Mouse (Mus musculus) lung, embryonic 14.5 days (tissue): ENCODE data around the gene Mdm2. TPM values are rescaled to one million over a fixed set of nuclear protein-coding genes. Genes with fewer than 3 reads are reported as not detected.

Source experiments
- ATAC-seq: fragments of 200-750 bp; cut with Nextera tagmentation; 2 replicates; pipeline ENCODE4 v1.8.0; 2017; ENCODE audit warnings: mild to moderate bottlenecking, moderate TSS enrichment, moderate library complexity; ENCODE audit not compliant: insufficient read depth
- DNase-seq: peaks from one replicate; pipeline ENCODE4 v3.0.0-alpha.2; 2015
- H3K27ac ChIP-seq: fragments of 300-500 bp; sonication (generic); 2 replicates; pipeline ENCODE4 v1.5.1; 2014; ENCODE audit warnings: low read depth, mild to moderate bottlenecking, moderate library complexity
- H3K27me3 ChIP-seq: fragments of 300-500 bp; sonication (generic); 2 replicates; pipeline ENCODE4 v1.6.1; 2014; ENCODE audit warnings: low read length, control low read depth; ENCODE audit not compliant: insufficient read depth
- H3K36me3 ChIP-seq: fragments of 300-500 bp; sonication (generic); 2 replicates; pipeline ENCODE4 v1.6.1; 2014; ENCODE audit warnings: control low read depth; ENCODE audit not compliant: insufficient read depth
- H3K4me1 ChIP-seq: fragments of 300-500 bp; sonication (generic); 2 replicates; pipeline ENCODE4 v1.6.1; 2014; ENCODE audit warnings: antibody characterized with exemption, control low read depth; ENCODE audit not compliant: insufficient read depth
- H3K4me2 ChIP-seq: fragments of 300-500 bp; sonication (generic); 2 replicates; pipeline ENCODE4 v1.6.1; 2014; ENCODE audit warnings: mild to moderate bottlenecking
- H3K4me3 ChIP-seq: fragments of 300-500 bp; sonication (generic); 2 replicates; pipeline ENCODE4 v1.5.1; 2014; ENCODE audit warnings: low read depth, low read length
- H3K9ac ChIP-seq: fragments of 300-500 bp; sonication (generic); 2 replicates; pipeline ENCODE4 v1.6.1; 2014
- H3K9me3 ChIP-seq: fragments of 300-500 bp; sonication (generic); 2 replicates; pipeline ENCODE4 v1.6.1; 2016; ENCODE audit warnings: low read depth, low read length, control low read depth
- CTCF ChIP-seq: IDR thresholded peaks from 2 replicates; pipeline ENCODE4 v1.5.1; 2016; ENCODE audit warnings: antibody characterized with exemption, low read depth
- WGBS: fragments of 180-500 bp; shearing (Covaris S2); extraction: QIAGEN DNeasy Blood & Tissue Kit; methylation state at CpG from one replicate; pipeline ENCODE4 v1.1.7; 2014; 5-methylcytosine and 5-hydroxymethylcytosine counted together
- polyA plus RNA-seq: library from polyadenylated mRNA; unstranded; fragments of >200 nt; fragmentation: Nextera tagmentation; extraction: Ambion mirVana; gene quantifications from 2 replicates; pipeline ENCODE4 v1.2.1, GENCODE M21; 2014

Mdm2 gene
- polyA plus RNA-seq, 1 experiment from 2014 or later: 50.5 TPM

DNA sequence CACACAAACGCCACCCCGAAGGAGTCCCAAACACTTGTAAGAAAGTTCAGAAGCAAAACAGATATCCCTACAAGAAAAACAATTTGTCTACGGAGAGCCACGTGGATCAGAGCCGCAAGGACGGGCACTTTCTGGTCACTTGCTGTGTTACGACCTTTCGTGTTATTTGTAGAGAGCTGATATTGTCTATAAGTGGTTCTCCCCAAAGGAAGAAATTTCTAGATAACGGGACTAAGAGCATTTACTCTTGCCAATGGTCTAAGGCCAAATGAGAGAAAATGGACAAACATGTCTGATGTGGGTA lies 26.9 kb downstream of the Mdm2 start:
- no peak overlapping the region for H3K27ac ChIP-seq
- no peak overlapping the region for H3K4me2 ChIP-seq
- H3K9ac ChIP-seq: no peak overlapping the region
- WGBS: 85% methylated on average over 9 of the region's 9 CpGs
- H3K9me3 ChIP-seq: no peaks in the 10 kb centered on the region
- no peak for DNase-seq
- H3K4me1 ChIP-seq: no peaks in the 10 kb centered on the region
- no peak overlapping the region for H3K4me3 ChIP-seq
- no peak for TF ChIP-seq CTCF
- H3K27me3 ChIP-seq: no peaks in the 10 kb centered on the region
- peaks cover 14% of the 10 kb centered on the region for H3K36me3 ChIP-seq
- ATAC-seq: no peak

DNA sequence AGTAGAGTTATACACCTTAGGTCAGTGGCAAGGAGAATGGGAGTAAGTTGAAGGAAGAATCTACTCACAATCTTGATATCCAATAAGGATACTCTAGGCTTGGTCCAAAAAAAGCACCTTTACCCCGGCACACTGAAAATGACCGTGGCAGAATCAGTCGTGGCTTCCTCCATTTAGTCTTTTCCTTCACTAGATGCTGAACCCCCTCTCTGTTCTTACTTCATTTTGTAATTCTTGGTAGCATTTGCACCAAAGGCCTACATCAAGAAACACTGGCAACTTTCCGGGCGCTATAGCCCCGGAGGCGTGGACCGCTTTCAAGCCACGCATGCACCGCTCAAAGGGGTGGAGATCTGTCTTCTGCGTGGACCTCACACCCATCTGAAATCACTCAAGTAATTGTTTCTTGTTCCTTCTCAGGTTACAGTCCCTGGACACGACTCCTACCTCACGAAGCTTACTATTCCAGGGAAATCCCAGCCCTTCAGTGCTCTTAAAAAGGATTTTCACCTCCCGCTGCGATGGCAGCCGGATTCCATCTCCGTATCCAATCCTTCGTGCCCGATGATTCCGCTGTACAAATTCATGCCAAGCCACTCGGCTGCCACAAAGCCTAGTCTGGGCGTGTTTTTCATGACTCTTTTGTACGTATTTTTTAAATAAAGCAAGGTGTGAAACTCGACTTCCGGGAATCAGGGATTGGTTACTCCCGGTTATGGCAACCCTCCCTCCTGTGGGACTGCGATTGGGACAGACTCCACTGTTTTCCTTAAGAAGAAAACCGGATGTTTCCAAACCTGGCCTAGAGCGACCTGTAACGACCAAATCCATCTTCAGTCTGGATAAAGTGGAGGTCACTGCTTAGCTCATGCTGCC lies 27.5 kb downstream of the Mdm2 start:
- Histone ChIP-seq H3K4me3 (no peak overlapping the region), H3K36me3 (peaks cover 8% of the 10 kb centered on the region; the same call in 1 of the 2 replicates), H3K9ac (no peak overlapping the region), H3K9me3 (no peaks in the 10 kb centered on the region), H3K27ac (no peak overlapping the region), H3K4me1 (no peaks in the 10 kb centered on the region), H3K27me3 (no peaks in the 10 kb centered on the region), H3K4me2 (no peak overlapping the region)
- 77% methylated on average over 30 of the region's 30 CpGs for WGBS
- ATAC-seq (no peak), DNase-seq (no peak)
- no peak for TF ChIP-seq CTCF

DNA sequence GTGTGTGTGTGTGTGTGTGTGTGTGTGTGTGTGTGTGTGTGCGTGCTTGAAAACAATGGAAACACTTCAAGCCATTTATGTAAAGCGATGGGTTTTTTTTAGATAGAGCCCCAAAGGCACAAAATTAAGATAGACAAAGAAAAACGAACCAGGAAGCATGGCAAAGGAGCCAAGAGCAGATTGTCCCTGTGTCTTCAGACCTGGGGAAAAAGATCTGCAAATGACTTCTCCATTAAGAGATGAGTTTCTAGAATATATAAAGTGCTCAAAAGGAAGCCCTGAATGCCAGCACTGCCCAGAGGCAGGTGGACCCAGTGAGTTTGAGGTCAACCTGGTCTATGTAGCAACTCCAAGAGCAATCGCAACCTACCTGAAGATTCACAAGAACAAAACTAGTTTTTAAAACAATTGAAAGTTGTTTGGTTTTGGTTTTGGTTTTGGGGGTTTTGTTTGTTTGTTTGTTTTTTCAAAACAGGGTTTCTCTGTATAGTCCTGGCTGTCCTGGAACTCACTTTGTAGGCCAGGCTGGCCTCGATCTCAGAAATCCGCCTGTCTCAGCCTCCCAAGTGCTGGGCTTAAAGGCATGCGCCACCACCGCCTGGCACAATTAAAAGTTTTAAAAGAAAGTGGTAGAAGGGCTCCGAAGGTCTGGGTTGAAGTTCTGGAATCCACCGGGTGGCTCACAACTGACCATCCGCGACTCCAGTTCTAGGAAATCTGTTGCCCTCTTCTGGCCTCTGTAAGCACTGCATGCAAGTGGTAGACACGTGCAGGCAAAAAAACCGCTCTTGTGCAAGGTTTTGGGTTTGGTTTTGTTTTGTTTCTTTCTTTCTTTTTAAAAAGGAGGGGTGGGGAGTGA lies 28.3 kb downstream of the Mdm2 start:
- DNase-seq (peak; percentile 76), ATAC-seq (no peak)
- no peaks in the 10 kb centered on the region for H3K4me1 ChIP-seq
- no peak overlapping the region for H3K4me3 ChIP-seq
- H3K9me3 ChIP-seq: no peaks in the 10 kb centered on the region
- 69% methylated on average over 14 of the region's 14 CpGs for WGBS
- TF ChIP-seq CTCF: peak; percentile 69
- H3K4me2 ChIP-seq: no peak overlapping the region
- H3K9ac ChIP-seq: no peak overlapping the region
- no peaks in the 10 kb centered on the region for H3K36me3 ChIP-seq
- H3K27ac ChIP-seq: no peak overlapping the region
- H3K27me3 ChIP-seq: no peaks in the 10 kb centered on the region

DNA sequence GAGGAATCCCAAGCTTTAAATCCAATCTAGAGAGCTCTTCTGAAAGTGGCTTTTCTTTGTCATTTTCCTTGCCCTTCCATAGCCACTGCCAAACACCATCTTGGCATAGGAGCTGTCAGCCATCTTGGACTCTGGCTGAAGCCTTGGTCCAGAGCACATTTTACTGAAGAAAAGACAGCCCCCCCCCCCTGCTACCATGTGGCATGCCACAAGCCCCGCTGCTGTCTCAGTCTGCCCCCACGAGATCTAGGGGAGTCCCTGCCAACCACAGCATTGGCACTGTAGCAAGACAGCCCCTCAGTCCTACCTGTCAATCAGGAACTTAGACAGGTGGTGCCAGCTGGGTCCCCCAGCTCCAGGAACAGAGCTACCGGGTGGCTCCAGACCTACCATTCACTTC lies 29.0 kb downstream of the Mdm2 start:
- no peaks in the 10 kb centered on the region for H3K4me1 ChIP-seq
- H3K36me3 ChIP-seq: no peaks in the 10 kb centered on the region
- H3K27me3 ChIP-seq: no peaks in the 10 kb centered on the region
- no peak for ATAC-seq
- DNase-seq: no peak
- H3K9ac ChIP-seq: no peak overlapping the region
- H3K27ac ChIP-seq: no peak overlapping the region
- H3K9me3 ChIP-seq: no peaks in the 10 kb centered on the region
- TF ChIP-seq CTCF: no peak
- H3K4me2 ChIP-seq: no peak overlapping the region
- H3K4me3 ChIP-seq: no peak overlapping the region
- 86% methylated on average over 3 of the region's 3 CpGs for WGBS

DNA sequence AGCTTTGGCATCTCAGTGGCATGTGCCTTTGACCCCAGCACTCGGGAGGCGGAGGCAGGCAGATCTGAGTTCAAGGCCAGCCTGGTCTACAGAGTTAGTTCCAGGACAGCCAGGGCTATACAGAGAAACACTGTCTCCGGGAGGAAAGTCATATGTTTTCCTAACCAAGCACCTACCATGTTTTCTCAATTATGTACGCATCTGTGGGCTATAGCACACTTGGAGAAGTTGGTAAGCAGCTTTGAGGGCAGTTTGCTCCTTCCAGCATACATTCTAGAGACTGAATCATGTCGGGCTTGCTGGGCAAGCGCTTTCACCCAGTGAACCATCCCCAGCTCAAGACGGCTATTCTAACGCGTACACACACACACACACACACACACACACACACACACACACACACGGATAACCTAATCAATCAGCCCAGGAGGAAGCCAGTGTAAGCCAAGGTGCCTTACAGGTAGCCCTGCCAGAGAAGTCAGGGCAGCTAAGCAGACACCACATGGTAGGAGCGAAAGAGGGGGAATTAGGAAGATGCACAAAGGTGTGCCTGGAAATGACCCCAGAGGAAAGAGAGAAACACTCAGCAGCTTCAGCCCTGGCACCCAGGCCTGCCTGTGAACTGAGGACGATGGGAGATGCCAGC lies 29.6 kb downstream of the Mdm2 start:
- Histone ChIP-seq H3K9ac (no peak overlapping the region), H3K4me2 (no peak overlapping the region), H3K27ac (no peak overlapping the region), H3K27me3 (no peaks in the 10 kb centered on the region), H3K4me1 (no peaks in the 10 kb centered on the region), H3K4me3 (no peak overlapping the region), H3K9me3 (no peaks in the 10 kb centered on the region), H3K36me3 (no peaks in the 10 kb centered on the region)
- TF ChIP-seq CTCF: no peak
- no peak for DNase-seq
- WGBS: 82% methylated on average over 12 of the region's 12 CpGs
- no peak for ATAC-seq

- WGBS: 92% methylated on average over 14 of the region's 14 CpGs
- DNase-seq: no peak
- Histone ChIP-seq H3K9me3 (no peaks in the 10 kb centered on the region), H3K36me3 (no peaks in the 10 kb centered on the region), H3K4me3 (no peak overlapping the region), H3K4me2 (no peak overlapping the region), H3K27me3 (no peaks in the 10 kb centered on the region), H3K9ac (no peak overlapping the region), H3K4me1 (no peaks in the 10 kb centered on the region), H3K27ac (no peak overlapping the region)
- ATAC-seq: no peak
- TF ChIP-seq CTCF: no peak
Measured at GRCm38 (mm10) chr10:117679963-117680473, 30.5 kb downstream of the Mdm2 start.
